Mouse (Mus musculus): ENCODE data around the gene Cib1. TPM values are rescaled to one million over a fixed set of nuclear protein-coding genes. Genes with fewer than 3 reads are reported as not detected.

The Cib1 gene
- polyA plus RNA-seq, 1 experiment from 2014 or later = 526 TPM

- 100% methylated on average over 1 of the region's 1 CpGs for WGBS
- no peak for TF ChIP-seq CTCF (IDR thresholded peaks at IDR 0.05; ENCODE audit: low read depth)
Measured at GRCm38 (mm10) chr7:80183466-80183865, 49.1 kb downstream of the Cib1 start.

GRCm38 (mm10) chr7:80182139-80182538 is 50.5 kb downstream of the Cib1 start:
- no peak for TF ChIP-seq CTCF (IDR thresholded peaks at IDR 0.05; ENCODE audit: low read depth)
- Histone ChIP-seq H3K9ac (ENCODE audit: low read depth, low read length) (no peak overlapping the region), H3K27me3 (replicated peaks; ENCODE audit: control insufficient read depth, insufficient read depth, low read length) (no peaks in the 10 kb centered on the region), H3K4me2 (replicated peaks; ENCODE audit: low read depth) (no peak overlapping the region), H3K4me3 (ENCODE audit: low read depth, low read length) (no peak overlapping the region), H3K36me3 (ENCODE audit: control insufficient read depth, insufficient read depth) (no peaks in the 10 kb centered on the region), H3K4me1 (replicated peaks; ENCODE audit: control insufficient read depth, insufficient read depth, low read length) (peaks cover 14% of the 10 kb centered on the region), H3K27ac (ENCODE audit: low read depth, low read length) (no peak overlapping the region), H3K9me3 (ENCODE audit: control insufficient read depth) (no peaks in the 10 kb centered on the region)
- ATAC-seq = no peak

More at GRCm38 (mm10) chr7:80183466-80183865, 49.1 kb downstream of the Cib1 start:
- Histone ChIP-seq H3K36me3 (ENCODE audit: control insufficient read depth, insufficient read depth) (no peaks in the 10 kb centered on the region), H3K27ac (ENCODE audit: low read depth, low read length) (no peak overlapping the region), H3K4me1 (replicated peaks; ENCODE audit: control insufficient read depth, insufficient read depth, low read length) (peaks cover 14% of the 10 kb centered on the region), H3K27me3 (replicated peaks; ENCODE audit: control insufficient read depth, insufficient read depth, low read length) (no peaks in the 10 kb centered on the region), H3K9ac (ENCODE audit: low read depth, low read length) (no peak overlapping the region), H3K4me2 (replicated peaks; ENCODE audit: low read depth) (no peak overlapping the region), H3K4me3 (ENCODE audit: low read depth, low read length) (no peak overlapping the region), H3K9me3 (ENCODE audit: control insufficient read depth) (no peaks in the 10 kb centered on the region)
- ATAC-seq = no peak

GRCm38 (mm10) chr7:80181078-80181477 is 51.5 kb downstream of the Cib1 start:
- ATAC-seq = peak; percentile 74; the same call in 1 of the 2 replicates

GRCm38 (mm10) chr7:80180202-80180601 is 52.4 kb downstream of the Cib1 start:
- 0 out of 2 replicates have a peak, but pooled peaks cover under 1% of the 10 kb centered on the region for H3K4me1 ChIP-seq (replicated peaks; ENCODE audit: control insufficient read depth, insufficient read depth, low read length)
- TF ChIP-seq CTCF (IDR thresholded peaks at IDR 0.05; ENCODE audit: low read depth) = no peak
- no peak for ATAC-seq
- no peak overlapping the region for H3K4me2 ChIP-seq (replicated peaks; ENCODE audit: low read depth)
- no peak overlapping the region for H3K9ac ChIP-seq (ENCODE audit: low read depth, low read length)
- H3K9me3 ChIP-seq (ENCODE audit: control insufficient read depth) = no peaks in the 10 kb centered on the region
- no peaks in the 10 kb centered on the region for H3K27me3 ChIP-seq (replicated peaks; ENCODE audit: control insufficient read depth, insufficient read depth, low read length)
- no peak overlapping the region for H3K27ac ChIP-seq (ENCODE audit: low read depth, low read length)
- WGBS = 80% methylated on average over 3 of the region's 3 CpGs
- no peaks in the 10 kb centered on the region for H3K36me3 ChIP-seq (ENCODE audit: control insufficient read depth, insufficient read depth)
- no peak overlapping the region for H3K4me3 ChIP-seq (ENCODE audit: low read depth, low read length)

More at GRCm38 (mm10) chr7:80181078-80181477, 51.5 kb downstream of the Cib1 start:
- H3K9me3 ChIP-seq (ENCODE audit: control insufficient read depth) = no peaks in the 10 kb centered on the region
- WGBS = 46% methylated on average over 2 of the region's 2 CpGs
- no peak for TF ChIP-seq CTCF (IDR thresholded peaks at IDR 0.05; ENCODE audit: low read depth)
- peaks cover 9% of the 10 kb centered on the region; the same call in 1 of the 2 replicates for H3K4me1 ChIP-seq (replicated peaks; ENCODE audit: control insufficient read depth, insufficient read depth, low read length)
- H3K4me2 ChIP-seq (replicated peaks; ENCODE audit: low read depth) = no peak overlapping the region
- peak overlapping the region; percentile 73 for H3K27ac ChIP-seq (ENCODE audit: low read depth, low read length)
- no peaks in the 10 kb centered on the region for H3K27me3 ChIP-seq (replicated peaks; ENCODE audit: control insufficient read depth, insufficient read depth, low read length)
- H3K9ac ChIP-seq (ENCODE audit: low read depth, low read length) = no peak overlapping the region
- H3K4me3 ChIP-seq (ENCODE audit: low read depth, low read length) = no peak overlapping the region
- no peaks in the 10 kb centered on the region for H3K36me3 ChIP-seq (ENCODE audit: control insufficient read depth, insufficient read depth)

- WGBS = 87% methylated on average over 6 of the region's 6 CpGs
- Histone ChIP-seq H3K27me3 (replicated peaks; ENCODE audit: control insufficient read depth, insufficient read depth, low read length) (no peaks in the 10 kb centered on the region), H3K36me3 (ENCODE audit: control insufficient read depth, insufficient read depth) (no peaks in the 10 kb centered on the region), H3K4me3 (ENCODE audit: low read depth, low read length) (no peak overlapping the region), H3K4me1 (replicated peaks; ENCODE audit: control insufficient read depth, insufficient read depth, low read length) (no peaks in the 10 kb centered on the region), H3K9me3 (ENCODE audit: control insufficient read depth) (no peaks in the 10 kb centered on the region), H3K27ac (ENCODE audit: low read depth, low read length) (no peak overlapping the region), H3K9ac (ENCODE audit: low read depth, low read length) (no peak overlapping the region), H3K4me2 (replicated peaks; ENCODE audit: low read depth) (no peak overlapping the region)
- TF ChIP-seq CTCF (IDR thresholded peaks at IDR 0.05; ENCODE audit: low read depth) = no peak
- ATAC-seq = no peak
Measured at GRCm38 (mm10) chr7:80179790-80180189, 52.8 kb downstream of the Cib1 start.

GRCm38 (mm10) chr7:80179327-80179726 is 53.3 kb downstream of the Cib1 start:
- 78% methylated on average over 6 of the region's 6 CpGs for WGBS
- no peak for ATAC-seq
- no peak overlapping the region for H3K4me3 ChIP-seq (ENCODE audit: low read depth, low read length)
- TF ChIP-seq CTCF (IDR thresholded peaks at IDR 0.05; ENCODE audit: low read depth) = no peak
- H3K4me1 ChIP-seq (replicated peaks; ENCODE audit: control insufficient read depth, insufficient read depth, low read length) = no peaks in the 10 kb centered on the region
- no peak overlapping the region for H3K4me2 ChIP-seq (replicated peaks; ENCODE audit: low read depth)
- no peak overlapping the region for H3K27ac ChIP-seq (ENCODE audit: low read depth, low read length)
- H3K9ac ChIP-seq (ENCODE audit: low read depth, low read length) = no peak overlapping the region
- H3K9me3 ChIP-seq (ENCODE audit: control insufficient read depth) = no peaks in the 10 kb centered on the region
- H3K27me3 ChIP-seq (replicated peaks; ENCODE audit: control insufficient read depth, insufficient read depth, low read length) = no peaks in the 10 kb centered on the region
- no peaks in the 10 kb centered on the region for H3K36me3 ChIP-seq (ENCODE audit: control insufficient read depth, insufficient read depth)

Data from intestine, postnatal 0 days (tissue).